Mouse (Mus musculus): Measurements from ENCODE around the gene Dok5.

DNA sequence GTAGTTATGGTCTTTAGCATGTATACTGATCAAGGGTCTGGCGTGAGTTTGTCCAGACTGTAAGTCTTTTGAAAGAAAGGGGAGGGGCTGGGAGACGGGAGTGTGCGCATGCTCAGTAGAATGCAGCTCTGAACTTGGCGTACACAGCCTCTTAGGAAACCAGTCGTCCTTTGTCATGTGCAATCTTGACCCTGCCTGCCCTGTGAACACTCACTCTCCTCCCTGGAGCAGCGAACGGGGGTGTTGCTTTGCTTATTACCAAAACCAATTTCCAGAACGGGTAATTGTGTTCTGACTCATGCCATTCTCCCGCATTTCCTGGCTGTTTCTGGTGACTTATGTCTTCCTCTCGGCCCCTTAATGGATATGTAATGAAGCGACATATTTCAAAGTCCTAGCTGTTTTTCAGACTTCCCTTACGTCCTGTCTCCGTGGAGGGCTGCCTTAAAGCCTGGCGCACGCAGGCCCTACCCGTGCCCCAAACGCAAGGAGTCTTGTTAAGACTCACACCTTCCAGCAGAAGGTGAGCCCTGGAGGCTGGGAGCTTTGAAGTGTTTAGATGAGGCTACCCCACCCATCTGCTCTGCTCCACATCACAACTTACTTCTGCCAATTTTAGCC, 95.3 kb downstream of the Dok5 start:
- TF ChIP-seq POLR2A (IDR thresholded peaks at IDR 0.05; ENCODE audit: control insufficient read depth in 1 of 2, insufficient read depth in 1 of 2, low read depth in 1 of 2, low read length in 2 of 2, poor library complexity in 1 of 2) = no peak
- TF ChIP-seq ETS1 (IDR thresholded peaks at IDR 0.05; ENCODE audit: low read depth, low read length) = no peak
- TF ChIP-seq USF2 (IDR thresholded peaks at IDR 0.05; ENCODE audit: borderline replicate concordance in 1 of 2, insufficient read depth in 1 of 2, low read depth in 1 of 2, low read length in 2 of 2) = no peak
- no peak for TF ChIP-seq BHLHE40 (IDR thresholded peaks at IDR 0.05; ENCODE audit: borderline replicate concordance, low read depth, low read length)
- TF ChIP-seq CTCF (IDR thresholded peaks at IDR 0.05 in 2 of 3, conservative IDR thresholded peaks at IDR 0.05 in 1 of 3; ENCODE audit: control insufficient read depth in 1 of 3, insufficient read depth in 1 of 3, low read depth in 2 of 3, low read length in 3 of 3, poor library complexity in 1 of 3, severe bottlenecking in 1 of 3) = no peak
- TF ChIP-seq CHD2 (IDR thresholded peaks at IDR 0.05; ENCODE audit: low read length) = no peak
- TF ChIP-seq TAL1 (IDR thresholded peaks at IDR 0.05; ENCODE audit: low read length) = no peak
- no peak for TF ChIP-seq SMC3 (IDR thresholded peaks at IDR 0.05; ENCODE audit: low read depth, low read length)
- no peak for TF ChIP-seq USF1 (IDR thresholded peaks at IDR 0.05; ENCODE audit: low read depth, low read length)
- no peak for TF ChIP-seq RCOR1 (IDR thresholded peaks at IDR 0.05; ENCODE audit: low read depth, low read length)
- TF ChIP-seq MAFK (IDR thresholded peaks at IDR 0.05; ENCODE audit: borderline replicate concordance, low read depth, low read length) = no peak
